Mouse (Mus musculus) embryonic fibroblast, embryonic 13.5 days (primary cell): ENCODE results near the gene Nrg3. TPM values are rescaled to one million over a fixed set of nuclear protein-coding genes. Genes with fewer than 3 reads are reported as not detected.

ENCODE experiments used
- H3K27ac ChIP-seq: 2 replicates; pipeline ENCODE4 v1.5.1; 2012; ENCODE audit warnings: low read length, control low read depth, inconsistent platforms; ENCODE audit not compliant: insufficient read depth
- H3K4me1 ChIP-seq: 2 replicates; pipeline ENCODE4 v1.6.1; 2011; ENCODE audit warnings: low read length; ENCODE audit not compliant: control insufficient read depth, insufficient read depth
- H3K4me3 ChIP-seq: 2 replicates; pipeline ENCODE4 v1.5.1; 2011; ENCODE audit warnings: mild to moderate bottlenecking, control low read depth, low read length; ENCODE audit not compliant: insufficient read depth
- CTCF ChIP-seq: IDR thresholded peaks from 2 replicates; pipeline ENCODE4 v1.5.1; 2011; ENCODE audit warnings: mild to moderate bottlenecking, control low read depth, low read length, moderate library complexity, borderline replicate concordance; ENCODE audit not compliant: insufficient read depth
- POLR2A ChIP-seq: IDR thresholded peaks from 2 replicates; pipeline ENCODE4 v1.6.1; 2011; ENCODE audit warnings: low read depth, mild to moderate bottlenecking, control low read depth, low read length, moderate library complexity
- polyA plus RNA-seq: library from polyadenylated mRNA; stranded (reverse); fragments of >200 nt; gene quantifications from 2 replicates; pipeline ENCODE4 v1.2.4, GENCODE M21; 2011; ENCODE audit warnings: low read depth; ENCODE audit not compliant: missing spikeins, insufficient read length

Nrg3 gene
- polyA plus RNA-seq, 1 experiment: not detected

DNA sequence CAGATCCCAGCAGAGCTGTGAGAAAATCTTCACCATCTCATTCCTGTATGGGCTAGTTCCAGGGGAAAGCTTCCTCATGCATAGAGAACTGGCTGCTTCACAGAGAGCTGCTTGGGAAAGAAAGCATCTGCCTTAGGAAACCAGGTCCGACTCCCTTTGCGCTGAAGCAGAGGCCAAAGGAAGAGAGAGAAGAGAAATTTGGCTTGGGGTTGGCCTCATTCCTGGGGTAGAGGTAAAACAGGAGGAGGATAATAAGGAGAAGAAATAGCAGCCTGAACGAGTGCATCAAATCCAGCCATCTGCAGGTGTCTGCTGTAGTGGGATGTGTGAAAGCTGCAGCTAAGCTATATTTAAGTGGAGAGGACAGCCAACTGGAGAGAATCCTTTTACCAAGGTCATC lies 366.1 kb downstream of the Nrg3 start:
- Histone ChIP-seq H3K27ac (no peak overlapping the region), H3K4me3 (no peak overlapping the region), H3K4me1 (no peaks in the 10 kb centered on the region)
- TF ChIP-seq CTCF (no peak), POLR2A (no peak)

DNA sequence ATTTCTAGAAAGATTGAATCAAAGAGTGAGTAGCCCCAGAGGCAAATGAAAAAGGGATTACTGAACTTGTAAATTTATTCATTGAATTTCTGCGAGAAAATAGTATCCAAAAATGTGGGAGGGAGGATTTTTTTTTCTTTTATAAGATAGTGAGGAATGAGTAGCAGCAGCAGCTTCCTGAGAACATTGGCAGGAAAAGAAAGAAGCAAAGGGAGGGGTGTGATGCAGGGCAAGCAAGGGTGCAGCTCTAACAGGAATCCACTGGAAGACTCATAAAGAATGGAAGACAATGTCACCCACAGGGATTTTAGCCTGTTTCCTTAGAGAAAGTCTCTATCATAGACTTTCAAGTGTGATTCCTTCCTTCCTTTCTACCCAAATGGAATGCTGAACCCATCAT lies 377.7 kb downstream of the Nrg3 start:
- Histone ChIP-seq H3K4me3 (no peak overlapping the region), H3K4me1 (no peaks in the 10 kb centered on the region), H3K27ac (no peak overlapping the region)
- TF ChIP-seq POLR2A (no peak), CTCF (no peak)

DNA sequence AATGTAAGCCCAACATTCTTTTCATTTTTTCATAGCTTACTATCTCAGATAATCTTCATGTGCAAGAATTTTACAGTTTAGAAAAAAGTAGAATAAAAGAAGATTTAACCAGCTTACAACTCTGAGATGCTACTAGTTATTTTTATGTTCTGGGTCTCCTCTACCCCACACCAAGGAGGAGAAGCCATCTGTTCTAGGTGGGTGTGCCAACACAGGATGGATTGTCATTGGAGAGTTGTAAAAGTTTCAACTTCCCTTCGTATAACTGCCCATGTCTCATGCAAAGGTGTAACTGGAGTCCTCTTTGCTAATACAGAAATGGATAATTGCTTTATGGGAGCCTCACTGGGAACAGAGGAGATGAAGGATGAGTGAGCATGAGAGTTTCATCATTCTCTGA lies 393.4 kb downstream of the Nrg3 start:
- Histone ChIP-seq H3K4me3 (no peak overlapping the region), H3K27ac (no peak overlapping the region), H3K4me1 (no peaks in the 10 kb centered on the region)
- TF ChIP-seq POLR2A (no peak), CTCF (no peak)

DNA sequence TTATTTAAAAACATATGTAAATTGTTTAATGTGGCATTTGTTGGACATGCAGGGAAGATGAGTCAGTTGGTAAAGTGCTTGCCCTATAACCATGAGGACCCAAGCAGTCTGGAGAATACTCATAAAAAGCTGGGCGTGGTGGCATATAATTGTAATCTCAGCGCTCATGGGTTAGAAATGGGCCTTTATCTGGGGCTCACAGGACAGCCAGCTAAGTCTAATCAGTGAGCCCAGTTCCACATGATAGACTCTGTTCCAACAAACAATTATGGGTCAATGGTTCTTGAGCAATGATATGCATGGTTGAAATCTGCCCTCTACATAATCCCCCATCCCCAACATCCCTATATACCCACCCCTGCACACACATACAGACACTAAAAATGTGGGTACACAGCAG lies 421.3 kb downstream of the Nrg3 start:
- TF ChIP-seq CTCF (no peak), POLR2A (no peak)
- no peaks in the 10 kb centered on the region for H3K4me1 ChIP-seq
- no peak overlapping the region for H3K4me3 ChIP-seq
- H3K27ac ChIP-seq: no peak overlapping the region

DNA sequence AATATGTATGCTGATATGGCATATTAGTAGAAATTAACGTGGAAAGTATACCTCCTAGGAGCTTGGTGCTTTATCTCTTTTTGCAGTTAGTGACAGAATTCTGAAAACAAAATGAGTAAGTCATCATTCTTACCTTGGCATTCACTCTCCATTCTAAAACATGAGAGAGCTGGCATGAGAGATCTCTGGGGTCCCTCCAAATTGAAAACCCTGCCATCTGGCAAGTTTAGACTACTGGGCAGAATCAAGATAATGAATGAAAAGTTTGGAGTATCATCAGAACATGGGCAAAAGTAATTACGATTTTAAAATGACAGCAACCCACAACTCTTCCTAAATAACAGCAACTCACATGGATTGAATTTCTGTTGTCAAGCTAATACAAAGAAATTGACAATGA lies 423.9 kb downstream of the Nrg3 start:
- TF ChIP-seq POLR2A (no peak), CTCF (no peak)
- Histone ChIP-seq H3K4me3 (no peak overlapping the region), H3K27ac (no peak overlapping the region), H3K4me1 (no peaks in the 10 kb centered on the region)

DNA sequence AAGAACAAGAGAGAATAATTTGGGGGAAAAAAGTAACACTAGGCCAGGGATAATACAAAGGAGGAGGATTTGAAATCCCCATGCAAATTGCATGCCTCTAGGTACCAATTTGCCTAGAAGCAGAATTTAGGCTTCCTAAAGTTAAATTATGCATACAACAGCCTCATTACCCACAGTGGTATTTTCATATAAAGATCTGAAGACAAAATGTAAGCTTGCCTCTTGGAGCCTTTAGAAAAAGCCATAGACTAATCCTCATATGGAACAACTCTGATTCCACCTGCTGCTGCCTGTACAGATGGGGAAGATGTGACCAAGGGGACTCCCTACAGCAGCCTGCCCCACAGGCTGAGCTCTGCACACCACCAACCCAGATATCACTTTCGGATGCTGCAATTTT lies 428.6 kb downstream of the Nrg3 start:
- Histone ChIP-seq H3K4me3 (no peak overlapping the region), H3K4me1 (no peaks in the 10 kb centered on the region), H3K27ac (no peak overlapping the region)
- TF ChIP-seq POLR2A (no peak), CTCF (no peak)

DNA sequence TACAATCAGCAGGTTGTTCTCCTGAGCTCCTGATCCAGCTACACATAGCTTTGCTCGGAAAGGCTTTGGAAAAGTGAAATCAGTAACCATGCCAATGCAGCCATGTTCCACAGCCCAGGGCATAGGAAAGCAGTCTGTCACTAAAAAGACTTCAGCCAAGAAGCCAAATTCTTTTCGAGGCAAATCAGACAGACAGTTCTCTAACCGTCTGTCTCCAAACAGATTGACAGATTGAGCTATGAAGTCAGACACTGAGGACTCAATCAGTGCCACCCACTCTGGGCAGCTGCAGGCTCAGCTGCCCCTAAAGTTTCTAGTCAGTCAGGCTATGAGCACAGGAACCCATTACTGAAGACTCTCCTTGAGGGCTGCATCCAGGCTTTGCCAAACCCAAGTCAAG lies 429.1 kb downstream of the Nrg3 start:
- Histone ChIP-seq H3K4me3 (no peak overlapping the region), H3K4me1 (no peaks in the 10 kb centered on the region), H3K27ac (no peak overlapping the region)
- TF ChIP-seq CTCF (no peak), POLR2A (no peak)

DNA sequence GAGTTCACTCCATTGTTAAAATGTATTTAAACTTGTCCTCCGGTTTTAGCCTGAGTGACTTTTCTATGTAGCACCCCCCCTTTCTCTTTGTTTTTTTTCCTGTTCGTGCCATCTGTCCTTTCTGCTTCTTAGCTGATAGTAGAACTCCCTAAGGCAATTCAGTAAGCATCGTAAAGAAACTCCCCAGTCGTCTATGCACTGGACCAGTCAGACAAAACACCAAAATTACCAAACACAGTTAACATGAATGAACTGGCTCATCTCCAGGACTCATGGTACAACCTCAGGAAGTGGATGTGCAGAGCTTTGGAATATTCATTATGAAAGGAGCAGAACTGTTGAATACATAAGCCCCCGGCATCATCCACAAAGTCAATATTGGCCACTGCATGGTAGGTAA lies 429.5 kb downstream of the Nrg3 start:
- no peak overlapping the region for H3K4me3 ChIP-seq
- H3K4me1 ChIP-seq: no peaks in the 10 kb centered on the region
- no peak for TF ChIP-seq CTCF
- TF ChIP-seq POLR2A: no peak
- H3K27ac ChIP-seq: no peak overlapping the region

DNA sequence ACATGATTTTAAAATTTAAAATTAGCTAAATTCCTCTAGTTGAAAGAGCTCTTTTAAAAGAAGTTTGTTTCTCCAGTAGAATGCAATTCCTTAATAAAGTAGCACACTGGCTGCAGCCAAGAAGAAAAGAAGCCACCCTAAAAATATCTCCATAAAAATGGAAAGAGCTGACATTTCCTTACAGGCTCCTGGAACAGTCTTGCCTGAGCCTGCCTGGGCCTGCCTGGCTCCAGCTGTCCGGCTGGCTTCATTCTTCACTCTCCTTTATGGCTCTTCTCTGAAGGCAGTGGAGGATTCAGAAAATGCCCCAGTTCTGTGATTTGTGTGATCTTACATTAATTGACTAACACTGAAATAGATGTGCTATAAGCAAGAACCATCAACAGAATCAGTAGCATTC lies 433.8 kb downstream of the Nrg3 start:
- no peak overlapping the region for H3K27ac ChIP-seq
- H3K4me3 ChIP-seq: no peak overlapping the region
- TF ChIP-seq POLR2A (no peak), CTCF (no peak)
- no peaks in the 10 kb centered on the region for H3K4me1 ChIP-seq

DNA sequence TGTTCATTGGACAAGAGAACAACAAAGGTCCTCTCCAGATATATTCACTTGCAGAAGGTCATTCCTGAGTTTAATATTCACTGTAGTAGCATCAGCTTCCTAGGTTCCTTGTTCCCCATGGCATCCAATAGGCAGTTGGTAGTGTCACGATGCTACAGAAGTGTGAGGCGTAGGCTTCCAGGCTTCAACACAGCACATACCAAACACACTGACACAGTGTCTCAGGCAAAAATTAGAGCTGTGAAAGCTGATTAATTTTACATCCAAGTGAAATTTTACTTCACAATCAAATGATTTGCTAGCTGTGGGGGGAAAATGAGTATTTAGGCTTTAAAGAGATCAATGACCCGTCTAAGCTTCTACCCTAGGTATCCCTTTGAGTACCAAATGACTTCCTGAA lies 438.4 kb downstream of the Nrg3 start:
- Histone ChIP-seq H3K4me3 (no peak overlapping the region), H3K27ac (no peak overlapping the region)
- TF ChIP-seq POLR2A (no peak), CTCF (no peak)

DNA sequence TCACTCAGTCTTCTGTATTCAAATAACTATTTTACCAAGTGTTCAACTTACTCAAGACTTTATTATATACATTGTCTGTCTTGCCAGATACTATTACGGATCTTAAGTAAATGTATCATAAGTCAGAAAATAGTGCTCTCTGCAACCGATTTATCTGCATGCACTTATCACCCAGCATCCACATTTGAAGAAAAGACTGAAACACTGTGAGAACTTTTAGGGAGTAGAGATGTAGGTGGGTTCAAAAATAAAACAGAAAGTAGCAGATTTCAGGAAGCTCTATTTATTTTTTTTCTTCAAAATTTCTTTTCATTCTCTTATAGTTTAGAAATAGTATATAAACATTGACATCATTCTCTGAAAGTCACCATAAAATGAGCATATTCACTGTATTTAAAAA lies 449.8 kb downstream of the Nrg3 start:
- Histone ChIP-seq H3K27ac (no peak overlapping the region), H3K4me1 (no peaks in the 10 kb centered on the region), H3K4me3 (no peak overlapping the region)
- TF ChIP-seq CTCF (no peak), POLR2A (no peak)

More for the DNA sequence above, 438.4 kb downstream of the Nrg3 start:
- H3K4me1 ChIP-seq: no peaks in the 10 kb centered on the region
